Mouse (Mus musculus) neural tube, embryonic 10.5 days (tissue): ENCODE results near the gene Zp1.

Experiments
- DNase-seq: peaks from one replicate; pipeline ENCODE4 v3.0.0-alpha.2; 2017; ENCODE audit warnings: low spot score; ENCODE audit errors: extremely low spot score

The Zp1 gene

DNA sequence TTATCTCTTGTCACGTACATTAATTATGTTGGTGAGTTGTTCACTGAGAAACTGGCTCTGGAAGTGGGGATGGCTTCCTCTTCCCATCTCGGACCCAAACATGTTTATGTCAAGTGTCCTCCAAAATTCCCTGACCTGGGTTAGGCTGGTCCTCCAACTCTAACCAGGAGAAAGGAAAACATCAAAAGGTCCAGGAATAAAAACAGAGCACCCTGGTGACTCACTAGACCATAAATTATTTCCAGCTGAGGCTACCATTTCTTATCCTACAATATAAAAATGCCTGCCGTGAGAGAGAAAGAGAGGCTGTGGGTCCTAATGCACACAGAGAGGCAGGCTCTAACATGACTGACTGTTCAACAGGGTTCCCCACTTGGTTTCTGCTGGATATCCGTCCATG lies 3.8 kb upstream of the Zp1 start:
- DNase-seq = no peak

DNA sequence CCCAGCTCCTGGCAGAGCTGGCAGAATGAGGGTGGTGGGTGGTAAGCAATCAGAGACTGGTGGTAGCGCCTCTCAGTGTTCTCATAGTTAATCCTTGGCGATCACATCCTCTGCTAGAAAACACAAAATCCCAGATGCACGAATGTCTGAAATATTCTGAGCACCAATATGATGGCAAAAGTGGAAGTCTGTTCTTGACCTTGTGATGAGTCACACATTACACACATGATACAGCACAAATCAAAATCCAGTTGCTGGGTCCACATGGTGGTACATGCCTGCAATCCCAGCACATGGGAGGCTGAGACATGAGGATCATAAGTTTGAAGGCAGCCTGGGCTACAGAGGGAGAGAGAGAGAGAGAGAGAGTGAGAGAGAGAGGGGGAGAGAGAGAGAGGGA lies 626 bp upstream of the Zp1 start:
- DNase-seq = no peak

DNA sequence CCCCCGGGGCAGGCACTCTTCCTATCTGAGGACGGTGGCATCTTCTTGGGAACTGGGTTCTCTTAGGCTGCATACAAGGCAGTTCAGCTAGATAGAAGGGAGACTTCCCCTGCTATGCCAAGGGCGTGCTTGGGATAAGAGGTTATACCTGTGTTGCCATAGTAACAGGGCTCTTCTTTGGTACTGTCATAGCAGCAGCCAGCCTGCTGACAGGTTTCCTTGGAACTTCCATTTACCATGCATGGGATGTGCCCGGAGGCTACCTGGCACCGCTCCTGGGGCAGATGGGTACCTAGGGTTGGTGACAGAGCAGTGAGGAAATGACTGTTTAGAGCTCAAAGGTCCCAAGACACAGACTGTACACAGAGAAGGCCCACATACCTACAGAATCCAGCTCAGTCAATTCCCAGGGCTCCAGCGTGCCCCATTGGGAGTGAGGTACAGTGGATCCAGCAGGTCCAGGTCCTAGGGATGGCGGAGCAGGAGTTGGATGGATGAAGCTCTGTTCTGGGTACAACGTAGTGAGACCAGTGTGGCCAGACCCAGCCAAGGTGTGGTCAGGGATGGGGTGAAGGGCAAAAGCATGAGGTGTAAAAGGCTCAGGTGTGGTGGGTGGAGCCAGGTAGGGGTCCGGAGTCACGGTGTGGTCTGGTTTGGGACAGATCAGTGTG lies 2.0 kb downstream of the Zp1 start:
- no peak for DNase-seq

DNA sequence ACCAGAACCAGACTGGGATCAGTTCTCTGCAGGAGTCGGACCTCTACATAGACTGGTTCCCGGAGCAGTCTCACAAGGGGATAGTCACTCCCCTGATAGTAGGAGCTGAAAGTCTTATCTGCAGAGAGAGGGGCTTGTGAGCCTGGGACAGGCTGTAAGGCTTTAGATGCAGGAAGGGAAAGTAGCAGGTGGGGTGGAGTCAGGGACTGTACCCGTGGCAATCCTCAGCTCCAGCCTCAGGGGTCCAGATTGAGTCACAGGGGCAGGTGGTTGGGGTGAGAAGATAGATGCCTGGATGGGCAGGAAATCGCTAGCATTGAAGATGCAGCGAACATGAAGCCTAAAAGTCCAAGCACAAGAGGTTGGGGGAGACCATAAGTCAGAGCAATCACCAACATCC lies 3.9 kb downstream of the Zp1 start:
- no peak for DNase-seq

DNA sequence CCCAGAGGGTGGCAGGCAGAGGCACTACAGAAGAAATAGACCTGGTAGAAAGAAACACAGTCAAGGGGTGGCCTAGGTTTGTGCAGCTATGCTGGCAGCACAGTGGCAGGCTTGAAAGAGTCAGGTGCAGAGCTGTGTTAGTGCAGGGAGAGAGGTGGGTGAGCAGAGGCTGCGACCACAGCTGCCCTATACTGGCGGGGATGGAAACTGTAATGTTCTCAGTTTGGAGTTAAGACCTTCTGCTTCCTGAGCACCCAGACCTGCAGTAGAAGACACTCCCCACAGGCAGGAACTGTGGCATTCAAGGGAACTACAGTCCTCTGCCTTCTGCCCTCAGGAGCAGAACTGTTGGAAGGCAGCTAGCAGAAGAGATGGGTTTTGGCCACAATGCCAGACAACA lies 5.6 kb downstream of the Zp1 start:
- no peak for DNase-seq

DNA sequence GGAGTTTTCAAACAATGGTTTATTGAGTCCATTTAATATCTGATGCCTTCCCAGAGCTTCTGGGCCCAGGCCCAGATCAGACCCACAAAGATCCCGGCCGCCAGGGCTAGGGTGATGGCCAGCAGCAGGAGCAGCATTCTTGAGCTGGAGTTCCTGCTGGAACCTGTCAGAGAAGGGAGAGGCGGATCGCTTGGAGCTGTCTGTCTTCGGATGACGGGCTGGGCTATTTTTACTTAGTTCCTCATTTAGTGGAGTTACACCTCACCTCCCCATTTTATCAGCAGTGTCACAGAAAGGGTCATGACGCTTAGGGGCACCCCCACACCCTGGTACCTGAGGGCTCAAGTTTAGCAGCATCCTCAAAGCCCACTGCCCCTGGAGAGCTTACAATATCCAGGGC lies 6.1 kb downstream of the Zp1 start:
- no peak for DNase-seq

DNA sequence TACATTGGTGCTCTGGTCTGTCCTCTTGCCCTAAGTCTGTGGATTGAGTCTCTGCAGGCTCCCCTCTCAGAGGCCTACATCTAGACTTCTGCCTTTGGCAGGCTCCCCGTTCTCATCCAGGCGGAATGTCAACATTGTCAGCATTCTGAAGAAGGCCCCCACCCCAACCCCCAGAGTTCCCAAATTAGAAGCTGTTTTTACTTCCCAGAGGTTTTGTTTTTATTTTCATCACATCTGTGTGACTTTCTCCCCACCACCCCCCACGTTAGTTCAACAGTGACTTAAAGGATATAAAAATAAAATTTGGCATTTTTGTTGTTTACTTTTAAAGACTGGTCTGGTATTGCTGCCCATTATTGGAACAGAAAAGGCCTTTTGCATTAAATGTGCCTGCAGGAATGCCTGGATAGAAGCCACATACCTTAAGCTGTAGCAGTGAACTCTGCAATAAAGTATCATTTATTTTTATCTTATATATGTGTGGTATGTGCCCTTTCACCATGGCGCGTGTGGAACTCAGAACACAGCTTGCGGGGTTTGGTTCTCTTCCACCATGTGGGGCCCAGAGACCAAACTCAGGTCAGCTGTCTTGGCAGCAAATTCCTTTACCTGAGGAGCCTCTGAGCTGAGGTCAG lies 11.2 kb downstream of the Zp1 start:
- no peak for DNase-seq

DNA sequence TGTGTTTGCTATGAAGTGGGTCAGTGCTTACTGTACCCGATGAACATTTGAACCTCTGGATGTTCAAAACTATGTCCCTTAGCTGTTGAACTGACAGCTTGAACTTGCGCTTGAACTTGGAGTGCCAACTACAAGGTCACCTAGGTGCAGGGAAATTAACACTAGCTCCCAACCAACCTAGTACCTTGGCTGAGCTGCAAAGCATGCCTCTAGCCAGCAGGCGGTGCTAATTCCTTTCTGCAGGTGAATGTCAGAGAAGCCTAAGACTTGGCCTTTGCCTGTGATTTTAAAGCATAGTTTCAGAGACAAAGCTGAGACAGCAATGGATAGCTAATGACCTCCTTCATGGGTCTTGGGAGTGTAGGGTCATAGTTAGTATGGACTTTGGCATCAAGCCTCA lies 12.5 kb downstream of the Zp1 start:
- peak; percentile 47 for DNase-seq

DNA sequence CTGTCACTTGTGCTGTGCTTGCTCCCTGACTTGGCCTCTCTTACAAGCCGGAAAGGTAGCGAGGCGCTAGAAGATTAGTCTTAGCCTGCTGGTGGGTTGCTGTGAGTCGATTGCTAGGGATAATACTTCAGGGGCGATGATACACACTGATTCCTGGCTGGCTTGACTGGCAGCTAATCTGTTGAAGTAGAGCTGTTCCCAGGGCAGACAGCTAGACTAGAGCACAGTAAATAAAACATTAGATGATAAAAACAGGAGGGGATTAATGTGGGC lies 14.8 kb downstream of the Zp1 start:
- no peak for DNase-seq

DNA sequence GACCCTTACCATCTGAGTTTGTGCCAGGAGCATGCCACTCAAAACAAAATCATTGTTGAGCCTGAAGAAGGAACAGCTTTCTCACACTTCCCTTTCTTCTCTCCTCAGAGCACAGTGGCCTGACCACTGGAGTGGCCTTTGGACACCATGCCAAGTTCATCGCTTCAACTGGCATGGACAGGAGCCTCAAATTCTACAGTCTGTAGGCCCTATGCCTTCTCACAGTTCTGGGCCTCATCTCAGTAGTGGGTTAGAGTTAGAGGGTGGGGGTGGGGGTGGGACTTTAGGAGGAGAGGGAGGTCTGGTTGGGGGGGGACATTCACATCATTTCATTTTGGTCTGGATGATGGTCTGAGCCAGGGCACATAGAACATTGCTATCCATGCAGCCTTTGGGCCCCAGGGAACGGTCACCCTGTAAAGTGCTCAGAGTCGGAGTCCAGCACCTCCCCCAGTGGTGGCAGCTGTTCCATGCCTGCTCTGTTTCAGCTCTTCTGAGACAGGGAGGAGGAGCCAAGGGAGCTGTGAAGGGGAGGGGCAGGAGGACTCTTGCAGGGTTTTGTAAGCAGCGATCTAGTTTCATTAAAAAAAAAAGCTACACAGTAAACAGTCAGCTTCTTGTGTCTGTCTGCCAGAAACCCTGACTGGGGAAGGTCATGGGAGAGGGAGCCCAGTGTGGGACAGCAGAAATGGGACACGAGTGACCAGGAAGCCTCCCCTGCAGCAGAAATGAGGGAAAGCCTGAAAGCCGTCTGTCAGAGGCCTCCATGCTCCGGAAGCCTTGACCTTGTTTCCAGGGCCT lies 15.3 kb downstream of the Zp1 start:
- DNase-seq = no peak

DNA sequence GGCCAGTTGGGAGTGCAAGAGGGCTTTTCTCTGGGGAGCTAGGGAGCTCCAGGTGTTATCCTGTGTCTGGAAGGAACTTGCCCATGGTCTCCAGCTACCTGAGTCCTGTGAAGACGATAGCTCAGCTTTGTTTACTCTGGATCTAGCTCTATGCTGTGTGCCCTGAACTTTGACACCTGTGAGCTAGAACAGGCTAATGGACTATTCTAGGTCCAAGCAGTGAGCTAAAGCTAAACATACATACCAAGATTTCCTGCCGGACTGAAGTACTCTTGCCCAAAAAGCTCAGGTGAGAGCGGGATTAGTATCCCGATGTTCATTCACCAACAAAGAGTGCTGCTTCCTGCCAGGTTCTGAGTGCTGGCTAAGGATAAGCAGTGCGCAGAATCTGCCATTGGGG lies 15.9 kb downstream of the Zp1 start:
- no peak for DNase-seq

DNA sequence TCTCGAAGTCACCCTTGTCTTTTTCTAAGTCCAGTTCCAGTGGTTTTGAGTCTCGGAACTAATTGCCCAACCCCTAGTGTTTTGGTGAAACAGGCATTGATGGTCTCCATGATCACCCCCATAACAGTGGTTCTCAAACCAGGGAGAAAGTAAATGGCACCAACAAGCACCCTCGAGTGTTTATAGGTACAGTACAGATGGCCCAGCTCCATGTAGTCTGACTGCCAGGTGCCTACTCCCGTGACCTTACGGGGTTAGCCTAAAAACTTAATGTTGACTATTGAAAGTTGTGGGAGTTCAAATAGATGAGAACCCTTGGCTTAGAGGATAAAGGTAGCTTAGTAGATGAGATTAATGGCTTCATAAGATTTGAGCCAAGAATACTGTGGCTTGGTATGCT lies 19.4 kb downstream of the Zp1 start:
- no peak for DNase-seq

DNA sequence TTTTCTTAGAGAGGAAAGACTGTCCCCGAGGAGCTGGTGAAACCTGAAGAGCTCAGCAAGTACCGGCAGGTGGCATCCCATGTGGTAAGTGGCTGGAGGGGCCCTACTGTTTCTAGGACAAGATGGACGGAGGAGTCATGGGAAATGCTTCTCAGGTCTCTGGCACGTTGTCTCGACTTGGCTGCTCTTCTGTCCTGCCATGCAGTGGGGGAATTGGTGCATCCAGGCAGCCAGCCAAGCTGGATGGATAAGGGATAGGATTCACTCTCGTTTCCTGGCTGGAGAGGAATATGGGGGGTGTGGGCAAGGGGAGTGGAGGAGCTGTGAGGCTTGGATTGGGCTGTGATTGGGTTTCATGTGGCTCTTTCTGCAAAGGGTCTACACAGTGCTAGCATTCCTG lies 20.1 kb downstream of the Zp1 start:
- DNase-seq = no peak

DNA sequence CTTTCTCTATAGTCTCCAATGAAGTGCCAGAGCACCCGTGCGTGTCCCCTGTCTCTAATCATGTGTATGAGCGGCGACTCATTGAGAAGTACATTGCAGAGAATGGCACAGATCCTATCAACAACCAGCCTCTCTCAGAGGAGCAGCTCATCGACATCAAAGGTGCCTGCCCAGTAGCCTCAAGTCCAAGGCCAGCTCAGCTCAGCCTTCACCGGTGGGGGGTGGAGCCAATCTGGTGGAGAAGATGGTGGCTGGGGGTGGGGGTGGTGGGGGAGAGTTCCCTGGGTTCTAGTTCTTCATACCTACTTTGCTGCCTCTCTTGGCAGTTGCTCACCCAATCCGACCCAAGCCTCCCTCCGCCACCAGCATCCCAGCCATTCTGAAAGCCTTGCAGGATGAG lies 22.9 kb downstream of the Zp1 start:
- no peak for DNase-seq

DNA sequence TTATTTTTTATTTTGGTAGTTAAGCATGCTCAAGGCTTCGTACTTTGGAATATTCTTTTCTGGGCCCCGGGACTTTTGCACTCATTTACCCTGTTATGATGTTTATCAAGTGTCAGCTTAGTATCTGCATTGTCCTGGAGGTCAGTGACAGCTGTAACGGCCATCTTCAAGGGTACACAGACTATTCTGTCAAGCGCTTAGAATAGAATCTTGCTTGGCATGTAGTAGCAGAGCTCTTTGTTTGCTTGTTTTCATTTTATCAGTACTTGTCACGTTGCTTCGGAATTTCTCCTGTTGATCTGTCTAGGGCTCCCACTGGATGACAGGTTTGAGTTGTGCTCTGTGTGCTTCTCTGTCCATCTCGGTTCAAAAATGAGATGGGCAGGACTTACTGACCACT lies 23.6 kb downstream of the Zp1 start:
- DNase-seq = no peak

DNA sequence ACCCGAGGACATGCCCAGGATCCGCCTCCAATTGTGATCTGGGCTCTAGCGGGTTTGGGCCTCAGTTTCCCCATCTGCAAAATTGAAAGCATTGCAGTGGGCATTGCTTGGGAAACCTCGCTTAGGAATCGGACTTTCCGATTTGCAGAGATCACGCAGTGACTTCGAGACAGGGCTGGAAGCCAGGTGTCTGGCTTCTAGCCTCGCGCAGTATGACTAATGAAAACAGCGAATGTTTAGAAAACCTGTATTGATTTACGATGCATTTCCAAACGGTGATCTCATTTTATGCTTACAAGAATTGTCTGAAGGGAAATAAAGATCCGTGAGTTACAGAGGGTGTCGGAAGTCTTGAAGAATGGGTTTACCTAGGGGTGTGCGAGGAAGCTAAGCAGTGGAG lies 24.7 kb downstream of the Zp1 start:
- no peak for DNase-seq

DNA sequence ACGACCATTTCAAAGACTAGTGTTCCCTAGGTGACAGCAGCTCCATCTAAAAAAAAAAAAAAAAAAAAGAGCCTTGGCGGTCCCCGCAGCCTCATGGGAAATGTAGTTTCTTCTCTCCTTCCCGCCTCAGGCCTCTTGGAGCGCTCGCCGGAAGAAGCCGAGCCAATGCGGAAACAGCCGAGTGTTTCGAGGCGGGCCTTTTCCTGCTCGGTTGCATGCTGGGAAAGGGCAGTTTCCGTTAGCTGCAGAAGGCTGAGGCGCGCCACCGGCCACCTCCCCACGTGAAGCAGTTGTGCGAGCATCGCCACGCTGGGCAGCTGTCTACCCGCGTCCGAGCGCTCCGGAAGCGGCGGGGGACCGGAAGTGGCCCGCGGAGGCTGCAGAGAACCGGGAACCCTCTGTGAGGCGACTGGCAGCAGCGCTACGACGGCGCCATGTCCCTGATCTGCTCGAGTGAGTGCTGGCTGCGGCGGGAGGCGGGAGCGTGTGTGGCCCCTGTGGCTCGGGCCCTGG lies 25.4 kb downstream of the Zp1 start, which contains the start of gene Prpf19:
Gene Prpf19 (plus strand): TSS at position 216 of the 513 bp plus-strand sequence.
- peak; percentile 97 for DNase-seq

DNA sequence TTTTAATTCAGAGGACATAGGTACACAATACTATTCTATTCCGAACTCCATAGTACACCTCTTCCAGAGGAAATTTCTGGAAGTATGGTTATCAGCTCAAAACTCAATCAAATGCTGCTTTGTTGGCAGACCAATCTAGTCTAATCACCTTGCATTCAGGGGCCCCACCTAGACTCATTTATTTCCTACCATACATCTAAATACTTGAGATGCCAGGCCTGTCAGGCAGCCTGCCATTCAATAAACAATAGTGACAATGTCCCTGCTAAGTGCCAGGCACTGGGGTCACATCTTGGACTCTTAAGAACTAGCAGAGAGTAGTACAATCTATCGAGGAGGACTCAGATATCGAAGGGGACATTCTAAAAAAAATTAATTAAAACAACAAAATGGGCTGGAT lies 28.2 kb downstream of the Zp1 start:
- DNase-seq = no peak

DNA sequence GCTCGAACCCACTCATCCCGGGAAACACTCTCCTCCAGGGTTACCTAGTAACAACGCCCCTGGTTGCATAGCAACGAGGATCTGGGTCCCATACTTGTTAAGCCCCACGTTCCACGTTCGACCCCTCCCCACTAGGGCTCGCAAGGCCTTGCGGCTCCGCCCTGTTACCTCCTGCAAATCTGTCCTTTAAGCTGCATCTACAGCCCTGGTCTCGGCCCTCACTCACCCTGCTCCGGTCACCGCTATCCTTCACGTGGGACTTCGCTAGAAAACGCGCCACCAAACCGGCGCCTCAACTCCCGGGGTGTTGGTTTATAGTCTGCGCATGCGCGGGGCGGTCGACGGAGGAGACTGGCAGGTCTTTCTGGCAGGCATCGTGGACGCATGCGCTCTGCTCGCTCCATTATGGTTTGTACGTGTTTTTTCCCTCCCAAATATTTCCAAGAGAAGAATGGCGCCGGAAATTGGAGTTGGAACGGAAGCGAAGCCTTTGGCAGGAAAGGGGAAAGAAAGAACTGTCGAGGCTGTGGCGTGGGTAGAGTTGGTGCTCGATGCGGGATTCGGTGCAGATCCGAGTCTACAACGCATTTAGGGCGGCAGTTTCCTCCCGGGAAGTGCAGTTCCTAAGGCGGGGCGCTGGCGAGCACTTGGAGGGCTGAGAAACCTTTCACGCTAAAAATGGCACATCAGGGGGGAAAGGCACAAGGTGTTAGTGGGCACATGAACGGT lies 38.8 kb downstream of the Zp1 start, which contains the start of gene Tmem109:
Gene Tmem109 (minus strand): TSS at position 576 of the 729 bp plus-strand sequence.
- peak; percentile 98 for DNase-seq

DNA sequence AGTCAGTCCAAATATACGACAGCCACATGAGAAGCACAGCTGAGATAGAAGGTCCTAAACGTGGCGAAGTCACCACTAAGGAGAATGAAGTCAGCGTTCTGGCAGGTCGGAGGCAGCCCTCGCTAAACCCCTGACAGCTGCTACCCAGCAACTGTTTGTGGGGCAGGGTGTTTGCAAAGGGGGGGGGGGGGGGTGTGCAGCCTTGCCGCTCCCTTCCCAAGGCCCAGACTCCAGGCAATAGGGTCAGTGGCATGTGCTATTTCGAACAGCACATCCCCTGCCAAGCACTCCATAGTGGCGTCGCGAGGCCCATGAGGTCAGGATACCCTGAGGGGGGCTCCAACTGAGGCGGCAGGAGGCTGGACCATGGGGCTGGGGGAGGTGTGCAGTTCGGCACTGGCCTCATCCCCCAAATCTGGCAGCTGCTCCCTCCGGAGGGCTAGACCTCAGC lies 39.4 kb downstream of the Zp1 start:
- DNase-seq = no peak

DNA sequence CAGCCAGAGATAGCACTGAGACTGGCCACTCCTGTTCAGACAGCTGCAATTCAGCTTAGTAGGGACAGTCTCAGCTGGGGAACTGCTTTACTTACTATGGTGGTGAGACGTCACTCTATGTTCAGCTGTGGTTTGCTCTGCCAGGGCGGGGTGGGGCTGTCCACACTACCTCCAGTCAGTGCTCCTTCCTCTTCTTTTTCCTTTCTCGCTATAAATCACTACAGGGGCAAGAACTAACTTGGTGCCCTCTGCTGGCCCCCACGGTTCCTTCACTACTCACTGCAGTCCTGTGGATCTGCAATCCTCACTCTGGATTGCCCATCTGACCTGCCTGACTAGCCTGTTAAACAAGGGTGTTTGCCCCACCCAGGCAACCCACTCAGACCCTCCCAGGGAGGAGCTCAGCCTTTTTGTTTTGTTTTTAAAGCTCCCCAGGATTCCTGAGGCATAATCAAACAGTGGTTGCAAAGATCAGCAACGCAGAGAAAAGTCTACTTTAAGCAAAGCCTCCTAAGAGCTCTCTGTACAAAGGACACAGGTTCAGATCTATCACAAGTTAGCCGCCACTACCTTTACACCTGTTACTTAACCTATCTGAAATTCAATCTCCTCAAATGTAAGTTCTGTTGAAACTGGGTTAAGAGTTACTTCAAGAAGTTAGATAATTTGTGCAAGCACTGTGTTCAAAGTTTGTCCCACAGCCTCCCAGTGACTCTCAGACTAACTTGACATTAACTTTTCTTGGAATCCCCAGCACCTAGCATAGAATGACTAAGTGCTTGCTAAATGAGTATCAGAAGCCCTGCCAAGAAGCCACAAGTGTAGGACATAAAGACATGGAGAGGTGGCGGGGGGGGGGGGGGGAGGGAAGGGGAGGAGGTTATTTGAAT lies 40.1 kb downstream of the Zp1 start:
- DNase-seq = no peak
